Mouse (Mus musculus) stomach, embryonic 15.5 days (tissue): Measurements from ENCODE around the gene Zfp692. TPM values are rescaled to one million over a fixed set of nuclear protein-coding genes. Genes with fewer than 3 reads are reported as not detected.

Experiments
- ATAC-seq: fragments of 200-750 bp; cut with Nextera tagmentation; 2 replicates; pipeline ENCODE4 v1.8.0; 2017; ENCODE audit warnings: low read depth, moderate number of reproducible peaks, moderate TSS enrichment; ENCODE audit not compliant: insufficient read depth, low FRiP score
- H3K27ac ChIP-seq: fragments of 300-500 bp; sonication (generic); 2 replicates; pipeline ENCODE4 v1.5.1; 2015; ENCODE audit warnings: mild to moderate bottlenecking, inconsistent platforms
- H3K27me3 ChIP-seq: fragments of 300-500 bp; sonication (generic); replicated peaks from 2 replicates; pipeline ENCODE4 v1.6.1; 2015; ENCODE audit warnings: inconsistent platforms
- H3K36me3 ChIP-seq: fragments of 300-500 bp; sonication (generic); 2 replicates; pipeline ENCODE4 v1.6.1; 2015; ENCODE audit warnings: inconsistent platforms
- H3K4me1 ChIP-seq: fragments of 300-500 bp; sonication (generic); 2 replicates; pipeline ENCODE4 v1.6.1; 2015; ENCODE audit warnings: inconsistent platforms
- H3K4me2 ChIP-seq: fragments of 300-500 bp; sonication (generic); 2 replicates; pipeline ENCODE4 v1.6.1; 2015; ENCODE audit warnings: mild to moderate bottlenecking, inconsistent platforms
- H3K4me3 ChIP-seq: fragments of 300-500 bp; sonication (generic); replicated peaks from 2 replicates; pipeline ENCODE4 v1.5.1; 2015; ENCODE audit warnings: inconsistent platforms
- H3K9ac ChIP-seq: fragments of 300-500 bp; sonication (generic); 2 replicates; pipeline ENCODE4 v1.6.1; 2015; ENCODE audit warnings: inconsistent platforms
- H3K9me3 ChIP-seq: fragments of 300-500 bp; sonication (generic); 2 replicates; pipeline ENCODE4 v1.6.1; 2016; ENCODE audit warnings: inconsistent platforms
- WGBS: fragments of 180-500 bp; shearing (Covaris S2); methylation state at CpG from one replicate; pipeline ENCODE4 v1.1.7; 2015; 5-methylcytosine and 5-hydroxymethylcytosine counted together
- polyA plus RNA-seq: library from polyadenylated mRNA; unstranded; fragments of >200 nt; fragmentation: Nextera tagmentation; extraction: Ambion mirVana; gene quantifications from 2 replicates; pipeline ENCODE4 v1.2.1, GENCODE M21; 2015

Zfp692 gene
- 26.9 and 27.5 TPM in 2 replicates for polyA plus RNA-seq

GRCm38 (mm10) chr11:58306860-58307308, at the start of gene Zfp692:
Gene Zfp692 (plus strand): TSS chr11:58307069.
- Histone ChIP-seq H3K27me3 (no peaks in the 10 kb centered on the region), H3K27ac (peak within 1 kb of the TSS; percentile 87), H3K4me1 (peaks cover 10% of the 10 kb centered on the region; the same call in 1 of the 2 replicates), H3K4me3 (peak within 1 kb of the TSS; percentile 59), H3K4me2 (peak within 1 kb of the TSS; percentile 91), H3K36me3 (no peaks in the 10 kb centered on the region), H3K9ac (peak within 1 kb of the TSS; percentile 53), H3K9me3 (no peaks in the 10 kb centered on the region)
- WGBS: 0% methylated on average over 34 of the region's 34 CpGs
- ATAC-seq: peak; percentile 73

DNA sequence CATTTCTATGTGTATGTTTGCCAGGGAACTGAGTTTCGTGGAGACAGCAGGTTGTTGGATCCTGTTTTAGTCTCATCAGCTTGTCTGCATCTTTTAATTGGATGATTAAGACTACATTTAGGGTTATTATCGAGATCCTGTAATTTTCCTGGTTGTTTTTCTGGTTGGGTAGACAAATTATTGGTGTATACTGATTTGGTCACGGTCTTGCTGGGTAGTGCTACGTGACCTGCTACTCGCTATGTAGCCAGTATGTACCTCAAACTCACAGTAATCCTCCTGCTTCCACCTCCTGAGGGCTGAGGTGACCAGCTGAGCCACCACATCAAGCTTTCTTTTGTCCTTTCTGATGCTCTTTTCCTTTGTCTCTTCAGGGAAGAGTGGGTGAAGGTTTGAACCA, 49.1 kb upstream of the Zfp692 start:
- no peaks in the 10 kb centered on the region for H3K4me1 ChIP-seq
- H3K9me3 ChIP-seq: no peaks in the 10 kb centered on the region
- H3K36me3 ChIP-seq: no peaks in the 10 kb centered on the region
- no peak overlapping the region for H3K4me2 ChIP-seq
- H3K27ac ChIP-seq: no peak overlapping the region
- ATAC-seq: no peak
- H3K27me3 ChIP-seq: no peaks in the 10 kb centered on the region
- 82% methylated on average over 5 of the region's 5 CpGs for WGBS
- no peak overlapping the region for H3K9ac ChIP-seq
- H3K4me3 ChIP-seq: no peak overlapping the region

DNA sequence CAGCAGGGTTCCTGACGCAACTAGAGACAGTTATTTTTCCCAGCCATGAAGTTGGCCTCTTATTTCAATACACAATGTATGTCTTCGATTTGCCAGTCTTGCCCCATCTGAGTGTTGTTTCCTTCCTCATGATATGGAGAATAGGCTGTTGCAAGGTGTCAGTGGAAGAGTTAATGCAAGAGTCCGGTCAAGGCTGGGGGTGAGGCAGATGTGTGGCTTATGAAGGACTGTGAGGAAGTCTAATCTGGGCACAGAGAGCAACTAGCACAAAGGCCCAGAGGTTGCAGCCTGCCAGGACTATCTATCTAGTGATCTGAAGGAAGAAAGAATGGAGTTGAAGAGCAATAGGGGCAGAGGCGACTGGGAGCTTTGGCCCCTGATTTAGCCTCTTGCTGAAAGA, 46.7 kb upstream of the Zfp692 start:
- H3K27ac ChIP-seq: no peak overlapping the region
- no peak overlapping the region for H3K4me3 ChIP-seq
- no peaks in the 10 kb centered on the region for H3K36me3 ChIP-seq
- H3K27me3 ChIP-seq: no peaks in the 10 kb centered on the region
- H3K9ac ChIP-seq: no peak overlapping the region
- no peaks in the 10 kb centered on the region for H3K9me3 ChIP-seq
- 83% methylated on average over 4 of the region's 4 CpGs for WGBS
- no peak for ATAC-seq
- H3K4me1 ChIP-seq: no peaks in the 10 kb centered on the region
- H3K4me2 ChIP-seq: no peak overlapping the region

- ATAC-seq: no peak
- Histone ChIP-seq H3K4me1 (no peaks in the 10 kb centered on the region), H3K27ac (no peak overlapping the region), H3K36me3 (no peaks in the 10 kb centered on the region), H3K9me3 (no peaks in the 10 kb centered on the region), H3K9ac (no peak overlapping the region), H3K4me3 (no peak overlapping the region), H3K27me3 (no peaks in the 10 kb centered on the region), H3K4me2 (no peak overlapping the region)
- 85% methylated on average over 4 of the region's 4 CpGs for WGBS
Observed at GRCm38 (mm10) chr11:58261826-58262225, 45.0 kb upstream of the Zfp692 start.

- no peaks in the 10 kb centered on the region for H3K27me3 ChIP-seq
Observed at GRCm38 (mm10) chr11:58262336-58262735, 44.5 kb upstream of the Zfp692 start.

DNA sequence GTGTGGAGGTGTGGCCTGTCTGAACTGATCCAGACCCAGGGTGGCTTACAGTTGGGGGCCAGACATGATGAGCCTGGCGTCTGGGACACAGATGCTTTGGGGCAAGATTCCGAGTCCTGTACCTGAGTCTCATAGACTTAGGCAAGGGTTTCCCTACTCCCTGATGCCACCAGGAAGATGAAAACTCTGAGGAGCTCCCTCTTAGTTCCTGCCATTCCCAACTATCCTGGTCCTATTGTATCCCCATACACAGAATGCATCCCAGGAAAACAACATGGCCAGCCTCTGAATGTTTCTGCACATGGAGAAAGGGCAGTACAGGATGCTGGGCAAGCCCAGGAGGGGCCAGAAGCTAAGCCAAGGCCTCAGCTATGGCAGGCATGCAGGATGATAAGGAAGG, 43.4 kb upstream of the Zfp692 start:
- Histone ChIP-seq H3K27ac (no peak overlapping the region), H3K27me3 (no peaks in the 10 kb centered on the region), H3K4me1 (no peaks in the 10 kb centered on the region), H3K4me3 (no peak overlapping the region), H3K9ac (no peak overlapping the region), H3K4me2 (no peak overlapping the region), H3K36me3 (no peaks in the 10 kb centered on the region), H3K9me3 (no peaks in the 10 kb centered on the region)
- WGBS: 81% methylated on average over 2 of the region's 2 CpGs
- ATAC-seq: no peak

More at GRCm38 (mm10) chr11:58262336-58262735, 44.5 kb upstream of the Zfp692 start:
- Histone ChIP-seq H3K36me3 (no peaks in the 10 kb centered on the region), H3K27ac (no peak overlapping the region), H3K4me3 (no peak overlapping the region), H3K4me2 (no peak overlapping the region), H3K4me1 (no peaks in the 10 kb centered on the region), H3K9me3 (no peaks in the 10 kb centered on the region), H3K9ac (no peak overlapping the region)
- 78% methylated on average over 3 of the region's 3 CpGs for WGBS
- no peak for ATAC-seq

DNA sequence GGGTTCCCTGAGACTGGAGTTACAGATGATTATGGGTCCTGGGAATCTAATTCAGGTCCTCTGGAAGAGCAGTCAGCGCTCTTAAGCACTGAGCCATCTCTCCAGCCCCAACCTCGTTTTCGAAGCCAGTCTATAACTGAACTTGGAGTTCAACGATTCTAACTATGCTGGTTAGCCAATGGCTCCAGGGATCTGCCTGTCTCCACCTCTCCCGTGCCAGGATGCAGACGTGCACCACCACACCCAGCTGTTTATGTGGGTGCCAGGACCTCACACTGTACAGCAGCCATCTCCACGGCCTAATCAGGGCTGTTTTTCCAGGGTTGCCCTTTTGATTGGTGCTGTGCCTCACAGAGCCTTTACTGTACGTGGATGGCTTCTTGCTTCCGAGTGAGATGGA, 42.3 kb upstream of the Zfp692 start:
- no peak overlapping the region for H3K4me3 ChIP-seq
- no peak overlapping the region for H3K9ac ChIP-seq
- H3K4me1 ChIP-seq: no peaks in the 10 kb centered on the region
- H3K27ac ChIP-seq: no peak overlapping the region
- no peaks in the 10 kb centered on the region for H3K36me3 ChIP-seq
- no peaks in the 10 kb centered on the region for H3K9me3 ChIP-seq
- H3K4me2 ChIP-seq: no peak overlapping the region
- ATAC-seq: no peak
- 84% methylated on average over 9 of the region's 9 CpGs for WGBS
- H3K27me3 ChIP-seq: no peaks in the 10 kb centered on the region

- no peaks in the 10 kb centered on the region for H3K36me3 ChIP-seq
- H3K4me2 ChIP-seq: no peak overlapping the region
- H3K27ac ChIP-seq: no peak overlapping the region
- H3K9me3 ChIP-seq: no peaks in the 10 kb centered on the region
- no peak overlapping the region for H3K4me3 ChIP-seq
- H3K9ac ChIP-seq: no peak overlapping the region
- no peaks in the 10 kb centered on the region for H3K4me1 ChIP-seq
- ATAC-seq: no peak
- 61% methylated on average over 3 of the region's 3 CpGs for WGBS
- H3K27me3 ChIP-seq: no peaks in the 10 kb centered on the region
Observed at GRCm38 (mm10) chr11:58268285-58268684, 38.6 kb upstream of the Zfp692 start.

- Histone ChIP-seq H3K4me1 (no peaks in the 10 kb centered on the region), H3K27me3 (no peaks in the 10 kb centered on the region), H3K9me3 (no peaks in the 10 kb centered on the region), H3K27ac (no peak within 1 kb of the TSS), H3K4me3 (no peak within 1 kb of the TSS), H3K36me3 (no peaks in the 10 kb centered on the region), H3K4me2 (no peak within 1 kb of the TSS), H3K9ac (no peak within 1 kb of the TSS)
- WGBS: 48% methylated on average over 2 of the region's 2 CpGs
- no peak for ATAC-seq
Observed at GRCm38 (mm10) chr11:58274572-58274971, 32.3 kb upstream of the Zfp692 start, which contains the start of gene 4930438A08Rik. Gene 4930438A08Rik (plus strand): TSS chr11:58274799.

- no peak for ATAC-seq
- no peak overlapping the region for H3K4me2 ChIP-seq
- H3K27me3 ChIP-seq: no peaks in the 10 kb centered on the region
- H3K4me1 ChIP-seq: no peaks in the 10 kb centered on the region
- no peaks in the 10 kb centered on the region for H3K36me3 ChIP-seq
- no peak overlapping the region for H3K9ac ChIP-seq
- no peaks in the 10 kb centered on the region for H3K9me3 ChIP-seq
- no peak overlapping the region for H3K27ac ChIP-seq
- WGBS: 61% methylated on average over 4 of the region's 4 CpGs
- no peak overlapping the region for H3K4me3 ChIP-seq
Observed at GRCm38 (mm10) chr11:58275756-58276155, 31.1 kb upstream of the Zfp692 start.

DNA sequence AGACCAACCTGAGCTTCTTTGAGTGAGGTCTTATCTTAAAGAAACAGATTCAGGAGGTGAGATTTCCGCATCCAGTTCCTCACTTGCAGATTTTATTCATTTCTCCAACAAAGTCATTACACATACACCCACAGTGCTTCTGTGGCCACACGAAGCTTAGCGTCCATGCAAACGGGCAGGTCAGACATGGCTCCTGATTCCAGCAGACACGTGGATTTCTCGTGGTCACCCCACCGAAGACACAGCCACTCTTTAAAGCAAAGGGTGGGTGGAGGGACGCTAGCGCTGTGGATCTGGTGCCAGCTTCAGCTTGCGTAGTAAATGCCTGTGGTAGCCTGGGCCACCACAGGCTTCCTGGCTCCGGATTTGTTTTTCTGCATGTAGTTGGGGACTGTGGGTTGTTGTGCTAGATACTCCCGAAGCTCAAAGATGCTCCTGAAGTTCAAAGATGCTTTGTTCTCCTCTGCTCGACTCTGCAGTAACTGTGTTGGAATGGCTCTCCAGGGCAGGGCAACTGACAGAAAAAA, 24.8 kb upstream of the Zfp692 start:
- 79% methylated on average over 13 of the region's 13 CpGs for WGBS
- H3K9ac ChIP-seq: no peak overlapping the region

DNA sequence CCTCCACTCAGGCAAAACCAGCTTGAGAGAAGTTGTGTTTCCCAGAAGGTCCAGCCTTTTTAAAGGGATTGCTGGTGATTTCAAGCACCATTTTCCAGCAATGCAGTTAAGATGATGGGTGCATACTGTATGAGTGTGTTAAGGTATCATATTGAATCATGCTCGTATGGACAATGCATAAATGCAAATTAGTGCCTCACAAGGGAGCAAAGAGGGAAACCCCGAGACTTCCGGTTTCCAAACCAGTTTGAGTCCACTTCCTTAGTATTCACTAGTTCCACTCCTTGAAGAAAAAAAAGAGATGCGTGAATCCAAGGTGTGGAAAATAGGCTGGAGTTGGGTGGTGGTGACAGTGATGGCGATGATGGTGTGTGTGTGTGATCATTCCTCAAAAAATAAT, 24.4 kb upstream of the Zfp692 start:
- no peak overlapping the region for H3K27ac ChIP-seq
- H3K9ac ChIP-seq: no peak overlapping the region
- no peaks in the 10 kb centered on the region for H3K27me3 ChIP-seq
- no peak for ATAC-seq
- no peak overlapping the region for H3K4me2 ChIP-seq
- no peaks in the 10 kb centered on the region for H3K36me3 ChIP-seq
- WGBS: 80% methylated on average over 5 of the region's 5 CpGs
- H3K9me3 ChIP-seq: no peaks in the 10 kb centered on the region
- no peaks in the 10 kb centered on the region for H3K4me1 ChIP-seq
- H3K4me3 ChIP-seq: no peak overlapping the region

More for the DNA sequence above, 24.8 kb upstream of the Zfp692 start:
- H3K27ac ChIP-seq: no peak overlapping the region
- H3K4me1 ChIP-seq: no peaks in the 10 kb centered on the region
- H3K4me3 ChIP-seq: no peak overlapping the region
- no peak for ATAC-seq
- H3K9me3 ChIP-seq: no peaks in the 10 kb centered on the region
- H3K27me3 ChIP-seq: no peaks in the 10 kb centered on the region
- H3K36me3 ChIP-seq: no peaks in the 10 kb centered on the region
- no peak overlapping the region for H3K4me2 ChIP-seq
